Mouse (Mus musculus) cerebellum, postnatal 36 days (tissue): Measurements from ENCODE around the gene Sox13.
A peak's percentile ranks its signal among the peaks of the same experiment; 100 is the strongest.
"Not testable (repeated sequence)": the region's sequence is repeated elsewhere in the genome, so short reads cannot be mapped to it uniquely, and the experiment has no call there.

ENCODE experiments used
- DNase-seq, 2 experiments: peaks; one replicate each; pipeline ENCODE4 v3.0.0; 2021 to 2022; ENCODE audit warnings: mixed read lengths in 2 of 2

The Sox13 gene

GRCm38 (mm10) chr1:133366951-133367605 lies 57.1 kb downstream of the Sox13 start:
- no peak for DNase-seq

- DNase-seq: no peak
These were observed 59.3 kb downstream of the Sox13 start for GRCm38 (mm10) chr1:133364890-133365289.

GRCm38 (mm10) chr1:133364022-133364630 lies 60.1 kb downstream of the Sox13 start:
- no peak for DNase-seq

GRCm38 (mm10) chr1:133363276-133364021 lies 60.7 kb downstream of the Sox13 start, which contains the start of gene Etnk2:
Etnk2 (plus strand) TSS chr1:133363572.
- peak; percentile 48 to 56 for DNase-seq

GRCm38 (mm10) chr1:133362103-133362502 lies 62.1 kb downstream of the Sox13 start:
- DNase-seq: no peak

- DNase-seq: no peak
These were observed 63.2 kb downstream of the Sox13 start for GRCm38 (mm10) chr1:133361006-133361405.

- DNase-seq: no peak
These were observed 67.8 kb downstream of the Sox13 start for GRCm38 (mm10) chr1:133356330-133356729.

GRCm38 (mm10) chr1:133355912-133356311 lies 68.3 kb downstream of the Sox13 start:
- DNase-seq: no peak

GRCm38 (mm10) chr1:133355469-133355868 lies 68.7 kb downstream of the Sox13 start:
- no peak for DNase-seq

- DNase-seq: peak; percentile 84 to 86
These were observed 70.8 kb downstream of the Sox13 start for GRCm38 (mm10) chr1:133353371-133353809.

- DNase-seq: no peak
These were observed 72.4 kb downstream of the Sox13 start for GRCm38 (mm10) chr1:133351762-133352161.

GRCm38 (mm10) chr1:133350210-133350609 lies 74.0 kb downstream of the Sox13 start, which contains the start of gene Ren1:
Ren1 (plus strand) TSS chr1:133350510.
- no peak for DNase-seq

- DNase-seq: no peak
These were observed 76.3 kb downstream of the Sox13 start for GRCm38 (mm10) chr1:133347693-133348520.

- DNase-seq: no peak
These were observed 77.0 kb downstream of the Sox13 start for GRCm38 (mm10) chr1:133347226-133347625.

- no peak for DNase-seq
These were observed 77.6 kb downstream of the Sox13 start for GRCm38 (mm10) chr1:133346531-133346930.

- DNase-seq: no peak
These were observed 79.8 kb downstream of the Sox13 start for GRCm38 (mm10) chr1:133344357-133344756.

- not testable (repeated sequence) for DNase-seq
These were observed 83.8 kb downstream of the Sox13 start for GRCm38 (mm10) chr1:133340403-133340802.

GRCm38 (mm10) chr1:133333937-133334336 lies 90.2 kb downstream of the Sox13 start:
- DNase-seq: no peak

GRCm38 (mm10) chr1:133332656-133333430 lies 91.3 kb downstream of the Sox13 start:
- no peak for DNase-seq
